Comparison of ENCODE assay signal across 8 mouse cellular contexts in genomic region chr3:87768844-87769243, GRCm38 (mm10). TPM values are rescaled to one million over a fixed set of nuclear protein-coding genes. Genes with fewer than 3 reads are reported as not detected.
DNase-seq lines count a peak whose midpoint lies in the region; ATAC-seq and TF ChIP-seq lines count a peak whose summit lies in the region.

No protein-coding gene starts in this region.

- 0 out of 2 replicates have a peak overlapping the region, but pooled peaks have one; percentile 17 for H3K9ac ChIP-seq in hindbrain, embryonic 14.5 days
- H3K9ac ChIP-seq in midbrain, embryonic 11.5 days (ENCODE audit: low read length) = peak overlapping the region; percentile 31

- ATAC-seq in hindbrain, embryonic 14.5 days (ENCODE audit: low FRiP score) = 0 out of 2 replicates have a peak, but pooled peaks have one; percentile 31
- ATAC-seq in midbrain, embryonic 11.5 days (ENCODE audit: low FRiP score) = peak; percentile 47; the same call in 1 of the 2 replicates
- no peak for ATAC-seq in cerebellum, adult (ENCODE audit: insufficient number of reproducible peaks, low FRiP score, low TSS enrichment)

- no peak for TF ChIP-seq POLR2A in bone marrow macrophage, adult 2 months (IDR thresholded peaks at IDR 0.05; ENCODE audit: borderline replicate concordance, low read depth, low read length)

- DNase-seq in MEL-GATA-1-ER (ENCODE audit: extremely low read depth, low read depth) = peak; percentile 47
- DNase-seq in gastrocnemius, adult 18-20 months (ENCODE audit: low spot score) = peak; percentile 81
- peak; percentile 66 for DNase-seq in hindbrain, embryonic 14.5 days (ENCODE audit: low spot score)
- DNase-seq in limb, embryonic 10.5 days (ENCODE audit: low spot score) = peak; percentile 92
- peak; percentile 98 for DNase-seq in midbrain, embryonic 11.5 days (ENCODE audit: low spot score, missing footprints)
- DNase-seq in spleen, adult 12 weeks (ENCODE audit: low spot score) = peak; percentile 58

- WGBS in hindbrain, embryonic 14.5 days = 2% methylated on average over 33 of the region's 37 CpGs
- 1% methylated on average over 37 of the region's 37 CpGs for WGBS in limb, embryonic 10.5 days
- WGBS in midbrain, embryonic 11.5 days = 3% methylated on average over 30 of the region's 37 CpGs

- H3K4me1 ChIP-seq in bone marrow macrophage, adult 2 months (ENCODE audit: control insufficient read depth, insufficient read depth, low read length) = no peaks in the 10 kb centered on the region
- H3K4me1 ChIP-seq in hindbrain, embryonic 14.5 days (replicated peaks; ENCODE audit: control insufficient read depth, insufficient read depth, low read length) = 0 out of 2 replicates have a peak, but pooled peaks cover 3% of the 10 kb centered on the region
- peaks cover 54% of the 10 kb centered on the region for H3K4me1 ChIP-seq in limb, embryonic 10.5 days
- H3K4me1 ChIP-seq in midbrain, embryonic 11.5 days (ENCODE audit: control insufficient read depth, insufficient read depth, low read length) = no peaks in the 10 kb centered on the region

- H3K27ac ChIP-seq in bone marrow macrophage, adult 2 months (ENCODE audit: insufficient read depth, low read depth, low read length) = no peak overlapping the region
- no peak overlapping the region for H3K27ac ChIP-seq in hindbrain, embryonic 14.5 days
- H3K27ac ChIP-seq in limb, embryonic 10.5 days = peak overlapping the region; percentile 83
- no peak overlapping the region for H3K27ac ChIP-seq in midbrain, embryonic 11.5 days (ENCODE audit: low read depth, low read length)

- H3K4me2 ChIP-seq in hindbrain, embryonic 14.5 days (replicated peaks) = peak overlapping the region; percentile 41
- peak overlapping the region; percentile 35 for H3K4me2 ChIP-seq in midbrain, embryonic 11.5 days

- H3K27me3 ChIP-seq in hindbrain, embryonic 14.5 days (ENCODE audit: control insufficient read depth, insufficient read depth, low read length) = peaks cover 28% of the 10 kb centered on the region
- H3K27me3 ChIP-seq in limb, embryonic 10.5 days (ENCODE audit: low read depth, poor library complexity, severe bottlenecking) = peaks cover 46% of the 10 kb centered on the region
- peaks cover 14% of the 10 kb centered on the region for H3K27me3 ChIP-seq in midbrain, embryonic 11.5 days (ENCODE audit: control insufficient read depth, insufficient read depth, low read length)

- H3K36me3 ChIP-seq in hindbrain, embryonic 14.5 days (replicated peaks; ENCODE audit: control insufficient read depth, insufficient read depth) = no peaks in the 10 kb centered on the region
- H3K36me3 ChIP-seq in limb, embryonic 10.5 days = no peaks in the 10 kb centered on the region
- H3K36me3 ChIP-seq in midbrain, embryonic 11.5 days (ENCODE audit: control insufficient read depth, insufficient read depth, low read length) = no peaks in the 10 kb centered on the region

- peak; percentile 77 for TF ChIP-seq CTCF in bone marrow macrophage, adult 2 months (IDR thresholded peaks at IDR 0.05; ENCODE audit: low read depth, low read length)

- no peaks in the 10 kb centered on the region for H3K9me3 ChIP-seq in hindbrain, embryonic 14.5 days (ENCODE audit: control insufficient read depth, low read length)
- H3K9me3 ChIP-seq in limb, embryonic 10.5 days (replicated peaks) = no peaks in the 10 kb centered on the region
- no peaks in the 10 kb centered on the region for H3K9me3 ChIP-seq in midbrain, embryonic 11.5 days (ENCODE audit: control insufficient read depth, low read length)

- peak overlapping the region; percentile 46 for H3K4me3 ChIP-seq in bone marrow macrophage, adult 2 months (ENCODE audit: insufficient read depth, low read length)
- peak overlapping the region; percentile 24 for H3K4me3 ChIP-seq in hindbrain, embryonic 14.5 days (replicated peaks; ENCODE audit: low read length)
- H3K4me3 ChIP-seq in limb, embryonic 10.5 days = peak overlapping the region; percentile 58
- H3K4me3 ChIP-seq in midbrain, embryonic 11.5 days (ENCODE audit: low read depth, low read length) = peak overlapping the region; percentile 28

RNA-seq across cellular contexts. Expression of gene Lrrc71, which starts 20.4 kb away (rescaled TPM):
- not detected in 2 replicates for polyA plus RNA-seq in bone marrow macrophage, adult 2 months (2012; ENCODE audit: insufficient read depth, insufficient read length, missing spikeins)
- not detected for total RNA-seq in gastrocnemius, adult 18-20 months (2021)
- polyA plus RNA-seq in hindbrain, embryonic 14.5 days (2014; fragmentation: Nextera tagmentation; extraction: Ambion mirVana) = 0.54 and 0.89 TPM in 2 replicates
- polyA plus RNA-seq in limb, embryonic 10.5 days (2016; fragmentation: Nextera tagmentation; extraction: Ambion mirVana) = 0.31 and 0.43 TPM in 2 replicates
- 0.08 and 0.21 TPM in 2 replicates for polyA plus RNA-seq in midbrain, embryonic 11.5 days (2014; fragmentation: Nextera tagmentation; extraction: Ambion mirVana)

RNA-seq across cellular contexts. Expression of gene Ntrk1, which starts 26.1 kb away (rescaled TPM):
- not detected in 2 replicates for polyA plus RNA-seq in bone marrow macrophage, adult 2 months (2012; ENCODE audit: insufficient read depth, insufficient read length, missing spikeins)
- not detected for total RNA-seq in gastrocnemius, adult 18-20 months (2021)
- 1.7 and 4.3 TPM in 2 replicates for polyA plus RNA-seq in hindbrain, embryonic 14.5 days (2014; fragmentation: Nextera tagmentation; extraction: Ambion mirVana)
- 0.28 and 0.29 TPM in 2 replicates for polyA plus RNA-seq in limb, embryonic 10.5 days (2016; fragmentation: Nextera tagmentation; extraction: Ambion mirVana)
- 2.4 and 3.2 TPM in 2 replicates for polyA plus RNA-seq in midbrain, embryonic 11.5 days (2014; fragmentation: Nextera tagmentation; extraction: Ambion mirVana)

RNA-seq across cellular contexts. Expression of gene Insrr, which starts 27.9 kb away (rescaled TPM):
- not detected in 2 replicates for polyA plus RNA-seq in bone marrow macrophage, adult 2 months (2012; ENCODE audit: insufficient read depth, insufficient read length, missing spikeins)
- total RNA-seq in gastrocnemius, adult 18-20 months (2021) = not detected
- 0.52 and 1.3 TPM in 2 replicates for polyA plus RNA-seq in hindbrain, embryonic 14.5 days (2014; fragmentation: Nextera tagmentation; extraction: Ambion mirVana)
- polyA plus RNA-seq in limb, embryonic 10.5 days (2016; fragmentation: Nextera tagmentation; extraction: Ambion mirVana) = 0.05 and 0.16 TPM in 2 replicates
- 0.51 and 0.71 TPM in 2 replicates for polyA plus RNA-seq in midbrain, embryonic 11.5 days (2014; fragmentation: Nextera tagmentation; extraction: Ambion mirVana)

RNA-seq across cellular contexts. Expression of gene Pear1, which starts 55.3 kb away (rescaled TPM):
- not detected in 2 replicates for polyA plus RNA-seq in bone marrow macrophage, adult 2 months (2012; ENCODE audit: insufficient read depth, insufficient read length, missing spikeins)
- total RNA-seq in gastrocnemius, adult 18-20 months (2021) = 1 to 10 TPM; 6.3 to 6.4 TPM
- 9.9 and 10.2 TPM in 2 replicates for polyA plus RNA-seq in hindbrain, embryonic 14.5 days (2014; fragmentation: Nextera tagmentation; extraction: Ambion mirVana)
- polyA plus RNA-seq in limb, embryonic 10.5 days (2016; fragmentation: Nextera tagmentation; extraction: Ambion mirVana) = 13.8 and 17.7 TPM in 2 replicates
- polyA plus RNA-seq in midbrain, embryonic 11.5 days (2014; fragmentation: Nextera tagmentation; extraction: Ambion mirVana) = 5.4 and 6.9 TPM in 2 replicates

Comparison
In these comparisons a context has a peak if more than half of its experiments do, and no peak if none do; other contexts are left out.
1. DNase-seq: peak in every context shown above with its lines; median percentile 98 in midbrain, embryonic 11.5 days; 92 in limb, embryonic 10.5 days; 81 in gastrocnemius, adult 18-20 months; 66 in hindbrain, embryonic 14.5 days; 58 in spleen, adult 12 weeks; 47 in MEL-GATA-1-ER.